Mouse (Mus musculus): ENCODE measurements at regions not wholly inside any gene's neighbourhood (a gene's known extent, or its start where the extent isn't known, plus 50 kb on each side); places are given as distances from the start of the nearest gene placed in this dataset.

DNA sequence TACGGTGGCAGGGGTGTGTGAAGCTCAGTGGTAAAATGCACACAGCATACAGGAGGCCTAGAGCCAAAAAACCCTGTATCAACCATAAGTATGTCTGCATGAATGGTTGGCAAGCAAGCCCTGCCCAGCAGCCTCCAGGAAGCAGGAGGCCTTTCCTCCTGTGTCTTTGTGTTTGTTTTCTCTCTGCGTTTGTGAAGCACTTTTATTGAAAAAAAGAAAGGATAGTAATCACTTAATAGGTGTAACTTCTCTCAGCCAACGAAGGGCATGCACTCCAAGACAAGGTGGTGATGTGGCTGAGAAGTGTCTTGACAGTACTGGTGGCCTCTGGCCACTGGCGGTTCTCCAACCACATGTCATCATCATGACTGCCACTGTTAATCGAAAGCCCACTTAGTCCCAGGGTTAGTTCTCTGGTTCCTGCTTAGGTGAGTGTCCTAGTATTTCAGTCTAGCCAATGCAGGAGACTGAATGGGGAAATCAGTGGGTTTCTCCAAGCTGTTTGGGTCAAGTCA lies 66.5 kb upstream of the Polg start:
- no peaks in the 10 kb centered on the region for H3K36me3 ChIP-seq (ENCODE audit: insufficient read depth, low read length)
- no peak overlapping the region for H3K4me3 ChIP-seq (replicated peaks; ENCODE audit: low read length)
- H3K27me3 ChIP-seq (ENCODE audit: insufficient read depth, low read length), result peaks cover 97% of the 10 kb centered on the region
- peaks cover 58% of the 10 kb centered on the region for H3K4me1 ChIP-seq (replicated peaks; ENCODE audit: low read depth, low read length)
- no peak for TF ChIP-seq POU5F1 (IDR thresholded peaks at IDR 0.05; ENCODE audit: borderline replicate concordance, low read length)
- TF ChIP-seq CTCF (conservative IDR thresholded peaks at IDR 0.05; ENCODE audit: low read length), result no peak
- no peak for TF ChIP-seq NANOG (IDR thresholded peaks at IDR 0.05; ENCODE audit: borderline replicate concordance, low read length)
- H3K9me3 ChIP-seq (ENCODE audit: low read length), result no peaks in the 10 kb centered on the region

GRCm38 (mm10) chr7:79531551-79532356 lies 65.6 kb upstream of the Polg start:
- peaks cover 97% of the 10 kb centered on the region for H3K27me3 ChIP-seq (ENCODE audit: insufficient read depth, low read length)
- H3K9me3 ChIP-seq (ENCODE audit: low read length), result no peaks in the 10 kb centered on the region
- no peaks in the 10 kb centered on the region for H3K36me3 ChIP-seq (ENCODE audit: insufficient read depth, low read length)
- TF ChIP-seq CTCF (conservative IDR thresholded peaks at IDR 0.05; ENCODE audit: low read length), result no peak
- no peak for TF ChIP-seq POU5F1 (IDR thresholded peaks at IDR 0.05; ENCODE audit: borderline replicate concordance, low read length)
- TF ChIP-seq NANOG (IDR thresholded peaks at IDR 0.05; ENCODE audit: borderline replicate concordance, low read length), result no peak
- no peak overlapping the region for H3K4me3 ChIP-seq (replicated peaks; ENCODE audit: low read length)
- H3K4me1 ChIP-seq (replicated peaks; ENCODE audit: low read depth, low read length), result peaks cover 60% of the 10 kb centered on the region

DNA sequence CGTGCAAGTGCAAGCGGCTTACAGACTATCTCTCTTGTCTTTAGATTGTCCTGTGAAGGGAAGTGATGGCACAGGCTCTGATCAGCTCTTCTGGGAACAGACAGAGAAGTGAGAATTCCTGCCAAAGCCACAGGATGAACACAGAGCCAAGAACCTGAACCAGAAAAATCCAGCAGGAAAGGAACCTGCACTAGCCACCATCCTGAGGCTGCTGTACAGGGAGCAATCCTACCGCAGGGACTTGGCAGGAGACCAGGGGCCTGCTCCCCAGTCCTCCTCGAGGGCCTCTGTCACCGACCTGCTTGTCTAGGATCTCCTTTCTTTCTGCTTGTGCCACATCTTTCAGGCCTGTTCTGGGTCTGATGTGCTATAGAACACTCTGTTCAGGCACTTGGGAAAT lies 65.0 kb upstream of the Polg start:
- Histone ChIP-seq H3K27me3 (ENCODE audit: insufficient read depth, low read length) (peaks cover 97% of the 10 kb centered on the region), H3K36me3 (ENCODE audit: insufficient read depth, low read length) (no peaks in the 10 kb centered on the region), H3K4me3 (replicated peaks; ENCODE audit: low read length) (no peak overlapping the region), H3K4me1 (replicated peaks; ENCODE audit: low read depth, low read length) (peaks cover 60% of the 10 kb centered on the region), H3K9me3 (ENCODE audit: low read length) (no peaks in the 10 kb centered on the region)
- TF ChIP-seq CTCF (conservative IDR thresholded peaks at IDR 0.05; ENCODE audit: low read length), result no peak
- TF ChIP-seq NANOG (IDR thresholded peaks at IDR 0.05; ENCODE audit: borderline replicate concordance, low read length), result no peak
- no peak for TF ChIP-seq POU5F1 (IDR thresholded peaks at IDR 0.05; ENCODE audit: borderline replicate concordance, low read length)

DNA sequence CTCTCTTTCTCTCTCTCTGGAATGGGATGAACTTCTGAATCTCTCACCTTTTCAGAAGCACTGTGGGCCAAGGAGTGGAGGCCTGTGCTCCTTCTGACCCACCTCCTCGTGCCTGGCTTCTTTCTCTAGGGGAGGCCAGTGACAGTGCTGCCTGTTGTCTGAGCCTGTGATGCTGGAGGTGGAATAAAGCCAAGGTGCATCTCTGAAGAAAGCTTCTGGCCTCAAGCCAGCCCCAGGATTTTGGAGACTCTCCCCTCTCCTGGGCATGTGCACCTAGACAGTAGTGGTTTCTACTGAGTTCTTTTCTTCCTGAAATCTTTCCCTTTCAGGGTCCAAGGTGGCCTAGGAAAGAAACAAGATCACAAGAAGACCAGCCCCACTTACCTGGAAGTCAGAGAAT lies 63.3 kb upstream of the Polg start:
- Histone ChIP-seq H3K4me3 (replicated peaks; ENCODE audit: low read length) (no peak overlapping the region), H3K36me3 (ENCODE audit: insufficient read depth, low read length) (no peaks in the 10 kb centered on the region)

DNA sequence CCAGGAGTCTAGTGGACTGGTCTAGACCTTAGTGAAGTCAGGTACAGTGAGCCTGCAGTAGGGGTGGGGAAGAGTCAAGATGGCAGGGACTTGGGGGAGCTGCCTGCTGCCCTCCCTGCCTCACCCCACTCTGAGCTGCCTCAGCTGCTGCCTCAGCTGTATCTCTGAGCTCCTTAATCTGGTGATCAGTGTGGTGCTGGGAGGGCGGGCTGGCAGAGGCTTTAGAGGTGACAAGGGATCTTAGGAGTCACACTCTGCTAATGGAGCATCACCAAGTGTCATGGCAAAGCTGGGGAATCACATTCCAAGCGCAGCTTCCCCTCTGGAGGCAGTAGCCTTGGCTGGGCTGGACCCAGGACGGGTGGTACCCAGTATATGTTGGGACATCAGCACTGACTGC lies 61.8 kb upstream of the Polg start:
- no peak for TF ChIP-seq CTCF (conservative IDR thresholded peaks at IDR 0.05; ENCODE audit: low read length)
- Histone ChIP-seq H3K36me3 (ENCODE audit: insufficient read depth, low read length) (no peaks in the 10 kb centered on the region; the same call in 1 of the 2 replicates), H3K4me3 (replicated peaks; ENCODE audit: low read length) (no peak overlapping the region), H3K4me1 (replicated peaks; ENCODE audit: low read depth, low read length) (peaks cover 53% of the 10 kb centered on the region), H3K9me3 (ENCODE audit: low read length) (no peaks in the 10 kb centered on the region), H3K27me3 (ENCODE audit: insufficient read depth, low read length) (peaks cover 94% of the 10 kb centered on the region)

More for the DNA sequence above, 63.3 kb upstream of the Polg start:
- Histone ChIP-seq H3K27me3 (ENCODE audit: insufficient read depth, low read length) (peaks cover 97% of the 10 kb centered on the region), H3K9me3 (ENCODE audit: low read length) (no peaks in the 10 kb centered on the region), H3K4me1 (replicated peaks; ENCODE audit: low read depth, low read length) (peaks cover 68% of the 10 kb centered on the region)
- TF ChIP-seq POU5F1 (IDR thresholded peaks at IDR 0.05; ENCODE audit: borderline replicate concordance, low read length), result no peak

- Histone ChIP-seq H3K4me1 (replicated peaks; ENCODE audit: low read depth, low read length) (peaks cover 38% of the 10 kb centered on the region), H3K36me3 (ENCODE audit: insufficient read depth, low read length) (no peaks in the 10 kb centered on the region; the same call in 1 of the 2 replicates), H3K27me3 (ENCODE audit: insufficient read depth, low read length) (peaks cover 93% of the 10 kb centered on the region), H3K4me3 (replicated peaks; ENCODE audit: low read length) (peak overlapping the region; percentile 43; the same call in 1 of the 2 replicates), H3K9me3 (ENCODE audit: low read length) (no peaks in the 10 kb centered on the region)
- TF ChIP-seq NANOG (IDR thresholded peaks at IDR 0.05; ENCODE audit: borderline replicate concordance, low read length), result no peak
- no peak for TF ChIP-seq CTCF (conservative IDR thresholded peaks at IDR 0.05; ENCODE audit: low read length)
- no peak for TF ChIP-seq POU5F1 (IDR thresholded peaks at IDR 0.05; ENCODE audit: borderline replicate concordance, low read length)
These were observed 59.8 kb upstream of the Polg start for GRCm38 (mm10) chr7:79525690-79526630.

DNA sequence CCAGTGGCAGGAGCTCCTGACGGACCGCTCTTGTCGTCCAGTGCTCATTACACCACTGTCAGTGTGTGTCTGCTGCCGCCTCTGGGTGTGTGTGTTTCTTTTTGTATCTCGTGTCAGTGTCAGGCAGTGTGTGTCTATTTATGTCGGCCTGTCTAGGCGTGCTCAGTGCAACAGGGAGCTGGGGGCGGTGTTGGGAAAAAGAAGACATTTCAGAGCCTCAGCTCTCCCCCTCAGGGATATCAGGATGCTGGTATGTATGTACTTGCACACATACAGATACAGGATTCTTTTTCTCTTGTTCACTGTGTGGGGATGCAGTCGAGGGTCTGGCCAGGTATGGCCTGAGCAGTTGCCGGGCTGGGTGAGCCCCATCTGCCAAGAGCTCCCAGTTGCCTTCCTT lies 58.8 kb upstream of the Polg start:
- Histone ChIP-seq H3K36me3 (ENCODE audit: insufficient read depth, low read length) (no peaks in the 10 kb centered on the region; the same call in 1 of the 2 replicates), H3K4me1 (replicated peaks; ENCODE audit: low read depth, low read length) (peaks cover 43% of the 10 kb centered on the region), H3K9me3 (ENCODE audit: low read length) (no peaks in the 10 kb centered on the region), H3K4me3 (replicated peaks; ENCODE audit: low read length) (no peak overlapping the region), H3K27me3 (ENCODE audit: insufficient read depth, low read length) (peaks cover 93% of the 10 kb centered on the region)
- TF ChIP-seq CTCF (conservative IDR thresholded peaks at IDR 0.05; ENCODE audit: low read length) (no peak), POU5F1 (IDR thresholded peaks at IDR 0.05; ENCODE audit: borderline replicate concordance, low read length) (no peak), NANOG (IDR thresholded peaks at IDR 0.05; ENCODE audit: borderline replicate concordance, low read length) (no peak)

GRCm38 (mm10) chr7:79523696-79524095 lies 57.5 kb upstream of the Polg start:
- H3K9me3 ChIP-seq (ENCODE audit: low read length), result no peaks in the 10 kb centered on the region
- H3K4me1 ChIP-seq (replicated peaks; ENCODE audit: low read depth, low read length), result peaks cover 43% of the 10 kb centered on the region
- H3K27me3 ChIP-seq (ENCODE audit: insufficient read depth, low read length), result peaks cover 95% of the 10 kb centered on the region
- no peak overlapping the region for H3K4me3 ChIP-seq (replicated peaks; ENCODE audit: low read length)
- no peaks in the 10 kb centered on the region; the same call in 1 of the 2 replicates for H3K36me3 ChIP-seq (ENCODE audit: insufficient read depth, low read length)
- no peak for TF ChIP-seq CTCF (conservative IDR thresholded peaks at IDR 0.05; ENCODE audit: low read length)
- no peak for TF ChIP-seq NANOG (IDR thresholded peaks at IDR 0.05; ENCODE audit: borderline replicate concordance, low read length)
- no peak for TF ChIP-seq POU5F1 (IDR thresholded peaks at IDR 0.05; ENCODE audit: borderline replicate concordance, low read length)

Measured in E14TG2a.4 (cell line).